Mouse (Mus musculus): Measurements from ENCODE around the gene Atxn1. TPM values are rescaled to one million over a fixed set of nuclear protein-coding genes. Genes with fewer than 3 reads are reported as not detected.

Atxn1 gene
- total RNA-seq, 2 experiments from 2014 or later = 91.3 to 126 TPM

DNA sequence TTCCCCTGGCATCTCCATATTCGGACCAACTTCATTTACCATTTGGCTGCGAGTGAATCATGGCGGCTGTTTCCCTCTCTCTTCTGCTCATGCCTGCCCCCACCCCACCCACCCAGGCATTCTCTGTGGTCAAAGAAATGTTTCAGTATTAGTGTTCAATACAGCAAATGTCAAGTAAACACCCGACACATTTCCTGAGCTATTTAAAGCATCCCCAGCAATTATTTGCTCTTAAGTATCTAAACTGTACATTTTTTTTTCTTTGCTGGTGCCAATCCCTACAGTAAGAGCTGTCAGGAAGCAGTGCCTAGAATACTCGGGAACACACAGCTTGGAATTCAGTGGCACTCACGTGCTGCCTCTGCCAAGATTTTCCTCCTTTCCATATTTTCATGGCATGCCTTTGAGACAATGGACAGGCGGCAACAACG lies 32.3 kb downstream of the Atxn1 start:
- no peak for DNase-seq
- intact Hi-C loops (cut with DNase I) = no loop called here

DNA sequence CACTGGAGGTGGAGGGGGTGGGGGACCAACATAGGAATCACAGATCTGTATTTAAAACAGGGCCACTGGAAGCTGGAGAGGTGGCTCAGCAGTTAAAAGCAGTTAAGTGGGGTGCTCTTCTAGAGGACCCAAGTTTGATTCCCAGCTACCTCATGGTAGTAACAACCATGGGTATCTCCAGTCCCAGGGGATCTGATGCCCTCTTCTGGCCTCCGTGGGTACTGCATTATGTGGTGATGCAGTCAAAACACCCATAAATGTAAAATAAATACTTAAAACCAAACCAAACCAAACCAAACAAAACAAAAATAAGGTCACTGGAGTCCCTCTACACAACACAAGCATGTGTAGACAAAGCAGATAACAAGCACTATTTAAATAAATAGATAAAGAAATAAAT lies 32.9 kb downstream of the Atxn1 start:
- no peak for DNase-seq
- intact Hi-C loops (cut with DNase I) = no loop called here

DNA sequence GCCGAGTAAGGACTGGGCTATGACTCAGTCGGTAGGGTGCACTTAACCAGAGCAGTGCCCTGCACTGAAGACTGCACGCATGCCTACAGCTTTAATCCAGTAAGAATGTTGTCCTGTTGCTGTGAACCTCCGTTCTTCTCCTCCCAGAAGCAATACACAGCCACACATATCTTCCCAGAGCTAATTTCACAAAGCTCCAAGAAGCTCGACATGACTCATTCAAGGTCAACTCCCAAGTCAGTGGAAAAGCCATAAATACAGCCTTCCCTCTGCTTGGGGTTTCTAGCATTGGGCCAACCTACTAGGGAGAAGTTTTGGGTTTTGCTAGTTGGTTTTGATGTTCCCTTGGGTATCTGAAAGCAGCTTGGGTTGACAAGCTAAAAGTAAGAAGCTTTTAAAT lies 33.6 kb downstream of the Atxn1 start:
- intact Hi-C loops (cut with DNase I) = no loop called here
- no peak for DNase-seq

DNA sequence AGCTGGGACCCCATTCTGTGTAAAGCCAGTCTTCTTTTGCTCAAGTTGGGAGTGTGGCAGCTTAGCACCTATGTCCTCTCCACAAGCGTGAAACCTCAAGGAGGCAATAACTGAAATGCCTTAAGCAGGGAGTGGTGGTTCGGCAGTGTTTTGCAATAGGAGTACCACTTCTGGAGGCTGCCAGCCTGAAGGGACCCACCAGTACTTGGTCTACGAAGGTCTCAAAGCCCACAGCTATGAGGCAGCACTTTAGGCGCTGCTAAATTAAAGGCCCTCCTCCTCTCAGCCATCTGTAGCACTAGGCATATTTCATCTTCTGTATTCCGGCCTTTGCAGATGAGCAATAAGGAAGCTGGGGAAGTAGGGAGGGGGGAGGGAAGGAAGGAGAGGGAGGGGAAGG lies 35.1 kb downstream of the Atxn1 start:
- DNase-seq = no peak
- intact Hi-C loops (cut with DNase I) = no loop called here

DNA sequence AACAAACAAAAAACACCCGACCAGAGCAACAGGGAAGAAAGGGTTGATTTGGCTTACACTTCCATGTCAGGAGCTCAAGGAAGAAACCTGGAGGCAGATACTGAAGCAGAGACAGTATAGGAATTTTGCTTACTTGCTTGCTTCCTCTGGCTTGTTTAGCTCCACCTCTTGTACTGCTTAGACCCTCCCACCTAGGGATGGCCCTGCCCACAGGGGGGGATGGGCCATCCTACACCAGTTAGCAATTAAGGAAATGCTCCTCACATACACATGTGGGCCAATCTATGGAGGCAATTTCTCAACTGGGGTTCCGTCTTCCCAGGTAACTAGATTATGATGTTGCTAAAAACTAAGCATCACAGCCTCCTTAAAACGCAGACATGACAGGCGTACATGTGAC lies 39.5 kb downstream of the Atxn1 start:
- intact Hi-C loops (cut with DNase I) = no loop called here
- no peak for DNase-seq

DNA sequence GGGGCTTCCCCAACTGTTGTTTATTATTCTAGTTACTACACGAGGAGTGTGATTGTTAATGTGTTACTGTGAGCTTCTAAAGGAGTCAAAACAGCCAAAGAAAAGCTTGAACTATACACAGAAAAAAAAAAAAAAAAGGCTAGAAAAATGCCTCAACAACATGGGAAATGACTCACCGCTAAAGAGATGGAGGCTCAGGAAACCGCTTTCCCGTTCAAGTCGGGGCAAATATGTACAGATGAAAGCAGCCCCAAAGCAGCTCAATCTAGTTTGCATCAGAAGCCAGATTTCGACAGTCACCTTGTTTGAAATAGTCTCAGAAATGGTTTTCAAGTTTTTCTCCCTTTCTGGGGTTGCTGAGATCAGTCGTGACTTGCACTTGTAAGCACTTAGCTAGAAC lies 40.3 kb downstream of the Atxn1 start:
- intact Hi-C loops (cut with DNase I) = no loop called here
- no peak for DNase-seq

DNA sequence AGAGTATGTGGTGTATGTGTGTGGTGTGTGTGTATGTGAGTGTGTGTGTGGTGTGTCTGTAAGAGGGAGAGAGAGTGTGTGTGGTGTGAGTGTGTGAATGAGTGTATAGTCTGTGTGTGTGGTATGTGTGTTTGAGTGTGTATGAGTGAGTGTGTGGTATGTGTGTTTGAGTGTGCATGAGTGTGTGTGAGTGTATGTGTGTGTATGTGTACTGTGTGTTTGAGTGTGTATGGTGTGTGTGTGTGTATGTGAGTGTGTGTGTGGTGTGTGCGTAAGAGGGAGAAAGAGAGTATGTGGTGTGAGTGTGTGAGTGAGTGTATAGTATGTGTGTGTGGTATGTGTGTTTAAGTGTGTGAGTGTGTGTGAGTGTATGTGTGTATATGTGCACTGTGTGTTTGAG lies 41.7 kb downstream of the Atxn1 start:
- intact Hi-C loops (cut with DNase I) = no loop called here

DNA sequence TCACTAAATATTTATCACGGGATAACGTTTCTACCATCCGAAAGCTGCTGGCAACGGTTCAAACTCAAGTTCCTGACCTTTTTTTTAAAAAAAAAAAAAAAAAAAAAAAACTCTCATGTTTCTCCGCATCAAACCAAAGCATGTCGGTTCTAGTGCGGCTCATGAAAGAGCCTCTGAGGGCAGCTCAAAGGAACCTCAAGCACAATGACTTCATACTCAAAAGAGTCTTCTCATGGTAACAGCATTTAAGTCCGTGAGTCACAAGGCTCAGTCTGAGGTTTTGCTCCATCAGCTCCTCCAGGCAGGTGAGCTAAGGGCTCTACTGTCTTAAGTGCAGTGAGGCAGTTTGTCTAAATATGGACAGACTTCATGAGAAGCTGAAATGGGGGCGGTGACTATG lies 42.3 kb downstream of the Atxn1 start:
- DNase-seq = no peak
- intact Hi-C loops (cut with DNase I) = no loop called here

More for the DNA sequence above, 41.7 kb downstream of the Atxn1 start:
- no peak for DNase-seq

DNA sequence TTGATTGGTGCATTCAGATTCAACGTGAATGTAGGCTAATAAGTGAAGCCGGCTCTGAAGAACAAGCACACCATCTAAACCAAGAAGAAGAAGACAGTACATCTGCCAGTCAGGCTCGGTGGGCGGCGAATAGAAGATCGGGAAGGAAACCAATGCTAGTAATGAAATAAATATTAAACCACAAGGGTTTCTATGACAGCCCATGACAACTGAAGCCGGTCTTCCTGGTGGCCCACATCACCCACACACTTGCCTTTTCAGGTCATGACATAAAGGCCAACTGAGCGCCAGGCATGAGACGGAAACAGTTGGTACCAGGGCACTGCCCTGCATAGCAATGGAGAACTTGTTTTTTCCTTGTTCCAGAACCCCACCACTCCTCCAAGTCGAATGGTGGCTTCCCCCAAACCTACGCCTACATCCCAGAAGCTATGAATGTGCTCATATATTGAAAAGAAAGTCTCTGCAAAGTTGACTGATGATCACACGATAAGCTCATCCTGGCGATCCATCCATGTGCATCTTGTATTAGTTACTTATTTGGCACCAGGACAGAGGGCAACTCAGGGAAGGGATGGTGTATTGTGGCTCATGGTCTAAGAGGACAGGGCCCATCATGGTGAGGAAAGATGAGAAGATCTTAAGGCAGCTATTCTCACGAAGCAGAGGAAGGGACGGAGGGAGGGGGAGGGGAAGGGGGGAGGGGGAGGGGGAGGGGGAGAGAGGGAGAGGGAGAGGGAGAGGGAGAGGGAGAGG lies 45.7 kb downstream of the Atxn1 start:
- intact Hi-C loops (cut with DNase I) = no loop called here
- DNase-seq = no peak

DNA sequence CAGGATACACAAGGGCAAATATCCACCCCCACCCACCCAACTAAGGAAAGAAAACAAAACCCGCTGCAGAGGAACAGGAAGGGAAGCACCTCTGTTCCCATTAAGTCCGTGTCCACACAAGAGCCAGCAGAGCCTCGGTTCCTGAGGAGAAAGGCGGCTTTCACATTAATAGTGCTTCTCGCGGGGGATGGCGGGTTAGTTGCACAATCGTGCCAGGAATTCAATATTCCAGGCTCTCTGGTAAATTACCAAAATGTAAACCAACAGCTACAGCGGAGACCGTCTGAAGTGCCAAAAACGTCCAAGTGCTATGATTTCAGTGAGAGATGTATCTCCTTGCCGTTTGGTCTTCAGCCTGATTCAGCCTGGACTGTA lies 46.8 kb downstream of the Atxn1 start:
- intact Hi-C loops (cut with DNase I) = no loop called here
- DNase-seq = no peak

DNA sequence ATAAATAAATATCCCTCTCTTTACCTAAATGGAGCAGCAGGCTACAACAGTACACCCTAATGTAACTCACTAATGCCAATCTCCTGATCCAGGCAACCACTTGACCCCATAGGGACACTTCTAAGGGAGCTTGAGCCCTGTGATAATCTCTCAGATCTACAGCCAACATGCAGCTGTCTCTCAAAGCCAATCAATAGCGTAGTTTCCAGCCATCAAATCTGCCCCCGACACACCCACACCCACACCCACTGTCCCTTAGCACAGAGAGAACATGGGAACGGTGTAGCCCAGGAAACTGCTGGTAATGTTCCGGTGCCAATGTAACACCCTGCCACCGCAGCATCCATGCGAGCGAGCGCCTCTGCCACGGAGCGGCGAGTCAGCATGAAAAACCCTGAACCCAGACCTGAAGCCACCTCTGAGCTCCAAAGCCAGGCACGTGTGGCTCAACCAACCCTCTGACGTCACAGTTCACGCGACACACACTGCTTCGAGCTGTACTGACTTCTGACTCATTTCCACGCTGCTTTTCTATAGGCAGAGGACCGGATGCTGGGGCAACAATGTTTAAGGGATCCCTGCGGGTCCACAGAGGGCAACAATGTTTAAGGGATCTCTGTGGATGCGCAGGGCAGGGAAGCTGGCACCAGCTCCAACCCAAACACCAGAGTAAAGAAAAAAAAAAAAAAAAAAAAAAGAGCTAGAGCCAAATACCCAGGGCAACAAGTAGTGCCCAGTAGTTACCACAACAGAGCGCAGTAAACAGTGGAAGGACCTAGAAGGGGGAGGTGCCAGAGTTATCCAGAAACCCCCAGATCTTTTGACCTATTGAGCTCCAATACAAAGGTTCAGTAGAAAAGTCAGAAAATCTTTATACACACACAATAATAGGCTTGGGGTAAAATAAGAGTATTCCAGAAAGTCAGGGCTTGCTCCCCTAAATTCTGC lies 47.5 kb downstream of the Atxn1 start:
- DNase-seq = no peak
- intact Hi-C loops (cut with DNase I) = no loop called here

DNA sequence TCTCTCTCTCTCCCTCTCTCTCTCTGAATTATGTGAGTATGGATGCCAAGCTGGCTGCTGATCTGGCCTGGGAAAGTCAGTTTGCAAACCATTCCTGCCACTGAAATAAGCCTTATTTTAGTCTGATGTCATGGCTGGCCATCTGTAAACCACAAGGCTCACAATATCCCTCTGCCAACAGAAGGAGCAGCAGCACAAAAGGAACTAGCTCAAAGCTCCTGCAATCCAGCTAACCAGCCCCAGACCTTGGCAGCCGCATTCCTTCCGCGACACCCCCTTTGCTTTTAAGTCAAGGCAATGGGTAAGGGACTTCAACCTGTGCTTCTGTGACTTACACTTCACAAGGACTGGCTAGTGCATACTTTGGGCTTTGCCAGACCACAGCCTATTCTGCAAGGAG lies 48.9 kb downstream of the Atxn1 start:
- no peak for DNase-seq
- intact Hi-C loops (cut with DNase I) = no loop called here

DNA sequence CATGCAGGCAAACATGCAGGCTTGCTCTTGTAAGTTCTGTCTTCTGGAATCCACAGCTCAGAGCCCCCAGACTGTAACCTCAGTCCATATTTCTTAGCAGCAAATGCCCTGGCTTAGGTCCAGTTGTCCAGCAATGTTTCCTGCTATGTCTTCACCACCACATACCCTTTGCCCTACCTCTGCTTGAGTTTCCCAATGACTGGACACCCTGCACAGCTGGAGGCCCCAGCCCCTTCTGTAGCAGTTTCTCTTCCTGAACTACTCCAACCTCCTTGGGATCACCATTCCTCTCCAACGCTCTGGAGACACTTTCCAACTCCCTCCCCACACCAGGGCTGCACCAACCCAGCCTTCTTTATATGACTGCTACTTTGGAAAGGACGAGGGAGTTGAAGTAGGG lies 49.8 kb downstream of the Atxn1 start:
- DNase-seq = no peak
- intact Hi-C loops (cut with DNase I) = no loop called here

DNA sequence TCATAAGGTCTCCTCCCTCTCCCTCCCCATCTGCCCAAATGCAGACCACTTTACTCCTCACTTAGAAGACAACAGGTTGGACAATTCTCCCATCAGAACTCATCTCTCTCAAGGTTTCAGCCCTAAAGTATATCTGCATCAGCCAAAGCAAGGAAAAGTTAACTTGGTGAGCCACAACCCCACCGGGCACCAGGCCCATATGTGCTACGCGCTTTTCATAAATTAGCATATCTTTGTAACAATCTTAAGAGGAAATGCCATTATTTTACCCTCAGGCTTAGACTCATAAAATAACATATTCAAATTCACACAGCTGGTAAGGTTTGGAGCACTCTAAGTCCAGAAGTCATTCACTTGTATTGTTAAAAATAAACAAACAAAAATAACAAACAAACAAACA lies 50.7 kb downstream of the Atxn1 start:
- intact Hi-C loops (cut with DNase I) = no loop called here
- no peak for DNase-seq

DNA sequence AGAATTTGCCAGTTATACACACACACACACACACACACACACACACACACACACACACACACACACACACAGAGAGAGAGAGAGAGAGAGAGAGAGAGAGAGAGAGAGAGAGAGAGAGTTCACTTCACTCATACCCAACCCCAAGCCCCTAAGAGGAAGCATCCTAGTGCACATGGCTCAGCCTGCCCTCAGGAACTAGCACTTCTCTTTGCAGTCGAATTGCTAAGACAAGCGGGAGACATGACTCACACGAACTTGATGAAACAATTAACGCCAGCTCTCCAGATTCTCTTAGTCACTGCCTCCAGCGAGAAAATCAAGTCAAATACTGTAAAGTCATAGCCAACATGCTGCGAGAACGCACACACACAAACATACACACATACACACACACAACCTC lies 53.0 kb downstream of the Atxn1 start:
- DNase-seq = no peak
- intact Hi-C loops (cut with DNase I) = no loop called here

DNA sequence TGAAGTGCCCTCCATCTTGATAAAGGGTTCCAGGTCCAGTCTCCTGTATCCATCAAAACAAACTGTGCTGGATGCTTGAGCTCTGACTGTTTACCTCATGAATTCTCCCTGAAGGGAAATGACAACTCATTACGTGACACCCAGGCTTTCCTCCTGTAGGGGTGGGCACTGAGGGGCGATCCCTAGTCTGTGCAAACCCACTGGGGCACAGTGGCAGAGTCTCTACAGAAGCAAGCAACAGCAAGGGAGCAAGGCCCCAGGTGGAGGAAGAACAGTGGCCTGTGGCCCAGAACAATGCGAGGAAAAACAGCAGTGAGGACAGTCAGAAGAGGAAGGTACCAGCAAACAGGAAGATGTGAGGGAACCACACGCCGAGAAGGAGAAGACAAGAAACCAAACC lies 53.7 kb downstream of the Atxn1 start:
- intact Hi-C loops (cut with DNase I) = no loop called here
- no peak for DNase-seq

DNA sequence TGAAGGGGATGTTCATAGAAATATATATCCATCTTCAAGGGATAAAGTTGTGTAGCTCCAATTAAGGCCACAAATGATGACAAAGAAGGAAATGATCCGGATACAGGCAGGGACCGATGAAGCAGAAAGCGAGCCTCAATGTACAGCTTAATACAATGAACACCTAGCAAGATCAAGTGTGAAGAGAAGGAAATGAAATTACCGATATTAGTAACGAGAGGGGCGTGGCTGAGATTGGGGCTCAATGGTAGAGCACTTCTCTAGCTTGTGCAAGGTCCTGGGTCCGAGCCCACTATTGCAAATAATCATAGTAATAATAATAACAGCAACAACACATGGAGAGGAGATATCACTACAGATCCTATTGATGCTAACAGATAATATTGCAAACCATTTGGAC lies 54.5 kb downstream of the Atxn1 start:
- DNase-seq = no peak
- intact Hi-C loops (cut with DNase I) = no loop called here

DNA sequence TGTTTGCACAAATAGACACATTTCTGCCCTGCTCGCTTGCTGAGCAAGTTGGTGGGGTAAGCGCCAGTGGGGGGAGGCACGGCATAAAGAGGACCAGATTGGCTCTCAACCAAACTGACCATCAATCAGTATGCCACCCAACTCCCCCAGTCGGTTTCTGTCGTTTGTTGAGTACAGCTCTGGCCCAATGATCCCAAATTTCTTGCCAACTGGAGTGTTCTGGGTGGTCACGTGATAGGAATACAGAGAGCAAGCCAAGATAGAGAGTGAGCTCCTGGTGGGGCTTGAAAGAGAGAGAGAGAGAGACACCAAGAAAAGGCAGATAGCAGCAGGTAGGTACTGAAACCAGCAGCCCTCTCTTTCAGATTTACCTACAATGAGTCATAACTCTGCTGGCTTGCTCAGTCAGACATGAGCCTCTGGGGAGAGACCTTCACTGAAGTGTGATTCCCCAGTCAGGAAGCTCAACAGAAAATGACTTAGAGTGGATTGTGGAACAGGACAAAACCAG lies 57.6 kb downstream of the Atxn1 start:
- DNase-seq = peak; percentile 42
- intact Hi-C loops (cut with DNase I) = no loop called here

DNA sequence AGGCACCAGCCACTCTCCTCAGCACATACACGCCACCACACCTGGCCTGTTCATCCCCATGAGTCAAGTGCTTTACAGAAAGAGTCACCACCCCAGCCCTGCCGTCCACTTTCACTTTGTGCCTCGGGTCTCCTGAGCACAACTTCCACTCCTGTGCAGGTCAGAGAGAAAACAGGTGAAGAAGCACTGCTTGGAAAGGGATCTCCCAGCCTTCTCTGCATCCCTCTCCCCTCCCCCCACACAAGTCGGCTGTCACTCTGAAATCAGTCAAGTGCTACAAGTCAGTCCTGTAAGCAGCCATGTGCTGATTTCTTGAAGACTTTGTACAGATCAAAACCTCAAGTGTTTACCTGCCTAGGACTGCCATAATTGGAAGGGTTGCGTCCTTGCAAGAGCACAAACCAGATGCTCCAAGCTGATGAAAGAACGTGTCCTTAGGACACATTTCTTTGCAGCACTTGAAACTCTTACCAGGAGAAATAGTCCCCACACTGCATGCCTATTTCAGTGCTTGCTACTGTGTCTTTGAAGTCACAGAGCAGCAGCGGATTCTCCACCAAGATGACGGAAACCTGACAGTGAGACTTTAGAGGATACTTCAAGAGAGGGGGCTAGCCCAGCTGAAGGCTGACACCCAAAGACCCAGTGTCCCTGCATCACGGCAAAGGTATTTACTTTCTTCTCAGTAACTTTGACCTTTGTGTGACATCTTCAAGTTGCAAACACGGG lies 58.2 kb downstream of the Atxn1 start:
- intact Hi-C loops (cut with DNase I) = no loop called here
- no peak for DNase-seq

DNA sequence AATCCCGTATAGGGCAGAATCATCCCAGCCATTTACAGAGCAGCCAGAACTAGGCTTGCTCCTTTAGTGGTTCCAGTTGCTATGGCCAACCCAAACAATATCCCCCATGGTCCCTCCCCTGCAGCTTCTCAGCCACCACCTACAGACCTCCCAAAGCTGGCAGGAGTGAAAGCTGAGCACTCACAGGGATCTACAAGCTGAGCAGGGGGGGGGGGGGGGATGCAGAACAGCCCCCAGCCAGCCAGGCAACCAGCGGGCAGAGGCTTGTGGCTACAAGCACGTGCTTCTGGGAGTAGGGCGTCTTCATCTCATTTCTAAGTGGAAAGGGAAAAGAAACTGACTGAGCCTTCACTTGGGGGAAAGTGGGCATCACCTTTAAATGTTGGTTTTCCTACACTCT lies 59.9 kb downstream of the Atxn1 start:
- no peak for DNase-seq
- intact Hi-C loops (cut with DNase I) = no loop called here

DNA sequence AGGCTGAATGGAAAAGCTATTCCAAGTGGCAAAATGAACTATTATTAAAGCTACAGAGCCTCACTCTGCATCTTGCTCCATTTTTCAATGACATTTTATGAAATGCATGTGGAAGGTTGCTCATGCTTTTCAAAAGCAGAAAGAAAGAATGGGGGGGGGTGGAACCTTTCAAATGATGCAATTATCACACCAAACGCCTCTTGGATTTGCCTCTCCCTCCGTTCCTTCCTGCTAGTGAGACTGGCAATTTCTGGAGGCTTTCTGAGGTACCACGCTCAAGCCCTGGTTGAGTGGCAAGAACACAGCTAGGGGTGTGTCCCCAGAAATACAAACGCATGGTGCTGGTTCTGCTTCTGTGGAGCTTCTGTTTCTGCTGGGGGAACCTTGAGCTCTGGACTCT lies 60.4 kb downstream of the Atxn1 start:
- intact Hi-C loops (cut with DNase I) = no loop called here
- DNase-seq = no peak

Data from left cerebral cortex, postnatal 4 days (tissue).